In genomic region chrX:49470287-49471054, GRCm38 (mm10) we compare ENCODE assay signal across 9 mouse cellular contexts. TPM values are rescaled to one million over a fixed set of nuclear protein-coding genes. Genes with fewer than 3 reads are reported as not detected.
A peak's percentile ranks its signal among the peaks of the same experiment; 100 is the strongest.
DNase-seq lines count a peak whose midpoint lies in the region; ATAC-seq and TF ChIP-seq lines count a peak whose summit lies in the region.
"Had no signal": no experiment of that assay in that cellular context is flagged by ENCODE, and none has a peak within 500 bp of the region (broad histone marks: within the 10 kb centered on the region; RNA-seq: fewer than 3 reads in every experiment).

No protein-coding gene starts in this region.

- no peak for ATAC-seq in heart, postnatal 0 days (ENCODE audit: insufficient read depth, low read depth)
- ATAC-seq in intestine, embryonic 14.5 days (replicated peaks; ENCODE audit: low FRiP score, low TSS enrichment, low read depth) = peak; percentile 68
- peak; percentile 87 for ATAC-seq in neural tube, embryonic 11.5 days (ENCODE audit: insufficient read depth, low FRiP score, low TSS enrichment)
- no peak for ATAC-seq in megakaryocyte-erythroid progenitor cell, adult 5-6 weeks (replicated peaks; ENCODE audit: low FRiP score, low TSS enrichment, poor library complexity, severe bottlenecking)
- ATAC-seq: Patski had no signal

- TF ChIP-seq CTCF in heart, postnatal 0 days (IDR thresholded peaks at IDR 0.05; ENCODE audit: low read depth) = no peak

- no peak overlapping the region for H3K9ac ChIP-seq in heart, postnatal 0 days (replicated peaks; ENCODE audit: low read depth, low read length)
- no peak overlapping the region for H3K9ac ChIP-seq in intestine, embryonic 14.5 days (ENCODE audit: low read length)
- H3K9ac ChIP-seq in neural tube, embryonic 11.5 days (ENCODE audit: low read length) = peak overlapping the region; percentile 22

- H3K36me3 ChIP-seq in heart, postnatal 0 days (replicated peaks; ENCODE audit: control insufficient read depth, insufficient read depth, low read length) = no peaks in the 10 kb centered on the region
- H3K36me3 ChIP-seq in intestine, embryonic 14.5 days (ENCODE audit: control insufficient read depth, insufficient read depth, low read length) = no peaks in the 10 kb centered on the region
- H3K36me3 ChIP-seq in neural tube, embryonic 11.5 days (ENCODE audit: control insufficient read depth, insufficient read depth, low read length) = no peaks in the 10 kb centered on the region

- no peaks in the 10 kb centered on the region for H3K4me1 ChIP-seq in heart, postnatal 0 days (ENCODE audit: control insufficient read depth, insufficient read depth)
- H3K4me1 ChIP-seq in intestine, embryonic 14.5 days (replicated peaks; ENCODE audit: control insufficient read depth, insufficient read depth, low read length) = no peaks in the 10 kb centered on the region
- no peaks in the 10 kb centered on the region; the same call in 1 of the 2 replicates for H3K4me1 ChIP-seq in neural tube, embryonic 11.5 days (ENCODE audit: control insufficient read depth, insufficient read depth, low read length)

- peak overlapping the region; percentile 30 for H3K4me3 ChIP-seq in heart, postnatal 0 days (ENCODE audit: low read depth, low read length)
- peak overlapping the region; percentile 35 for H3K4me3 ChIP-seq in intestine, embryonic 14.5 days (ENCODE audit: low read depth, low read length)
- peak overlapping the region; percentile 28 for H3K4me3 ChIP-seq in neural tube, embryonic 11.5 days (ENCODE audit: low read depth, low read length)

- no peak for TF ChIP-seq EP300 in heart, postnatal 0 days (IDR thresholded peaks at IDR 0.05; ENCODE audit: low read depth)

- H3K27ac ChIP-seq in heart, postnatal 0 days (ENCODE audit: low read depth) = no peak overlapping the region
- no peak overlapping the region for H3K27ac ChIP-seq in intestine, embryonic 14.5 days (ENCODE audit: low read depth)
- H3K27ac ChIP-seq in neural tube, embryonic 11.5 days (ENCODE audit: low read depth, low read length) = 0 out of 2 replicates have a peak overlapping the region, but pooled peaks have one; percentile 34

- no peaks in the 10 kb centered on the region for H3K27me3 ChIP-seq in heart, postnatal 0 days (ENCODE audit: control insufficient read depth, insufficient read depth, low read length)
- no peaks in the 10 kb centered on the region for H3K27me3 ChIP-seq in intestine, embryonic 14.5 days (replicated peaks; ENCODE audit: control insufficient read depth, insufficient read depth, low read length)
- H3K27me3 ChIP-seq in neural tube, embryonic 11.5 days (ENCODE audit: control insufficient read depth, insufficient read depth, low read length) = no peaks in the 10 kb centered on the region

- peak overlapping the region; percentile 56 for H3K4me2 ChIP-seq in heart, postnatal 0 days (ENCODE audit: low read depth, low read length)
- H3K4me2 ChIP-seq in intestine, embryonic 14.5 days (ENCODE audit: low read length) = peak overlapping the region; percentile 52
- peak overlapping the region; percentile 50 for H3K4me2 ChIP-seq in neural tube, embryonic 11.5 days (ENCODE audit: low read depth)

- WGBS in heart, postnatal 0 days = 16% methylated on average over 34 of the region's 34 CpGs
- WGBS in intestine, embryonic 14.5 days = 15% methylated on average over 30 of the region's 34 CpGs
- 29% methylated on average over 29 of the region's 34 CpGs for WGBS in neural tube, embryonic 11.5 days

- H3K9me3 ChIP-seq in heart, postnatal 0 days (replicated peaks; ENCODE audit: control insufficient read depth, low read length) = no peaks in the 10 kb centered on the region
- no peaks in the 10 kb centered on the region for H3K9me3 ChIP-seq in intestine, embryonic 14.5 days (ENCODE audit: control insufficient read depth, low read length)
- no peaks in the 10 kb centered on the region for H3K9me3 ChIP-seq in neural tube, embryonic 11.5 days (ENCODE audit: control insufficient read depth, low read length)

- no peak for DNase-seq in heart, postnatal 0 days (ENCODE audit: low spot score)
- DNase-seq in heart, adult 8-10 months (ENCODE audit: low spot score) = no peak
- DNase-seq in embryo, embryonic 11 days = peak; percentile 39
- no peak for DNase-seq in intestine, embryonic 14.5 days (ENCODE audit: low spot score)
- peak; percentile 47 for DNase-seq in neural tube, embryonic 11.5 days (ENCODE audit: low spot score)
- DNase-seq in urinary bladder, postnatal 10 days (ENCODE audit: low spot score) = no peak
- no peak for DNase-seq in ovary, adult 18-20 months (ENCODE audit: low spot score)

RNA-seq across cellular contexts. Expression of gene Arhgap36, which starts 6.7 kb away (rescaled TPM):
- 0.66 and 2.0 TPM in 2 replicates for total RNA-seq in heart, postnatal 0 days (2014; rRNA removed; ENCODE audit: low replicate concordance)
- 1.9 and 2.5 TPM in 2 replicates for polyA plus RNA-seq in heart, postnatal 0 days (2015; fragmentation: Nextera tagmentation; extraction: Ambion mirVana)
- total RNA-seq in heart, adult 8-10 months (2022) = under 1 TPM in 1 of 4 experiments, not detected in 3; 0.37 TPM
- 1.5 and 2.6 TPM in 2 replicates for polyA plus RNA-seq in intestine, embryonic 14.5 days (2014; fragmentation: Nextera tagmentation; extraction: Ambion mirVana)
- 16.4 and 20.4 TPM in 2 replicates for polyA plus RNA-seq in neural tube, embryonic 11.5 days (2014; fragmentation: Nextera tagmentation; extraction: Ambion mirVana)
- not detected in 2 replicates for total RNA-seq in megakaryocyte-erythroid progenitor cell, adult 5-6 weeks (2014; fragmentation: Nextera tagmentation)
- total RNA-seq in megakaryocyte-erythroid progenitor cell, adult 5-6 weeks (2017) = not detected in 2 replicates
- polyA plus RNA-seq: Patski had no signal

Comparison
In these comparisons a context has a peak if more than half of its experiments do, and no peak if none do; other contexts are left out.
1. ATAC-seq: peak in intestine, embryonic 14.5 days (single experiment) and neural tube, embryonic 11.5 days (single experiment); none in heart, postnatal 0 days (single experiment) and megakaryocyte-erythroid progenitor cell, adult 5-6 weeks (single experiment).
2. DNase-seq: peak in embryo, embryonic 11 days (single experiment) and neural tube, embryonic 11.5 days (single experiment); none in heart, postnatal 0 days (single experiment), heart, adult 8-10 months (single experiment), intestine, embryonic 14.5 days (single experiment), urinary bladder, postnatal 10 days (single experiment) and ovary, adult 18-20 months (single experiment).
3. Peak in every context shown above with its lines, with median percentiles within 50 percentile points of each other: H3K4me2 ChIP-seq and H3K4me3 ChIP-seq.